Mouse (Mus musculus): ENCODE data around the gene Apob. TPM values are rescaled to one million over a fixed set of nuclear protein-coding genes. Genes with fewer than 3 reads are reported as not detected.
"Not testable (repeated sequence)": the region's sequence is repeated elsewhere in the genome, so short reads cannot be mapped to it uniquely, and the experiment has no call there.

Apob gene
- total RNA-seq, 2 experiments from 2014 or later: 0.08 to 0.13 TPM

DNA sequence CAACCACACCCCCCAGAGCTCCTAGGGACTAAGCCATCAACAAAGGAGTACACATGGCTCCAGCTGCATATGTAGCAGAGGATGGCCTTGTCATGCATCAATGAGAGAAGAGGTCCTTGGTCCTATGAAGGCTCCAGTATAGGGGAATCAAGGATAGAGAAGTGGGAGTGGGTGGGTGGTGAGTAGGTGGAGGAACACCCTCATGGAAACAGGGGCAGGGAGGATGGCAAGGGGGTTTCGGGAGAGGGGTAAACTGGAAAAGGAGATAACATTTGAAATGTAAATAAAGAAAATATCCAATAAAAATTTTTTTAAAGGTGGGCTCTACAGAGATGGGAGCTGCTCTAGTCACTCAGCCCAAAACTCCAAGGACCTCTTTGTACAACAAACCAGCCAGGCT is 53.7 kb downstream of the Apob start:
- DNase-seq (ENCODE audit: extremely low spot score in 1 of 2, low spot score in 2 of 2); intact Hi-C loops (cut with DNase I): not testable (repeated sequence)

- intact Hi-C loops (cut with DNase I): no loop called here
- DNase-seq (ENCODE audit: extremely low spot score in 1 of 2, low spot score in 2 of 2): no peak
These were observed 54.3 kb downstream of the Apob start for GRCm38 (mm10) chr12:8031595-8032358.

- DNase-seq (ENCODE audit: extremely low spot score in 1 of 2, low spot score in 2 of 2): no peak
- intact Hi-C loops (cut with DNase I): no loop called here
These were observed 54.9 kb downstream of the Apob start for GRCm38 (mm10) chr12:8032359-8032755.

- intact Hi-C loops (cut with DNase I): no loop called here
- DNase-seq (ENCODE audit: extremely low spot score in 1 of 2, low spot score in 2 of 2): no peak
These were observed 60.8 kb downstream of the Apob start for GRCm38 (mm10) chr12:8038081-8038730.

DNA sequence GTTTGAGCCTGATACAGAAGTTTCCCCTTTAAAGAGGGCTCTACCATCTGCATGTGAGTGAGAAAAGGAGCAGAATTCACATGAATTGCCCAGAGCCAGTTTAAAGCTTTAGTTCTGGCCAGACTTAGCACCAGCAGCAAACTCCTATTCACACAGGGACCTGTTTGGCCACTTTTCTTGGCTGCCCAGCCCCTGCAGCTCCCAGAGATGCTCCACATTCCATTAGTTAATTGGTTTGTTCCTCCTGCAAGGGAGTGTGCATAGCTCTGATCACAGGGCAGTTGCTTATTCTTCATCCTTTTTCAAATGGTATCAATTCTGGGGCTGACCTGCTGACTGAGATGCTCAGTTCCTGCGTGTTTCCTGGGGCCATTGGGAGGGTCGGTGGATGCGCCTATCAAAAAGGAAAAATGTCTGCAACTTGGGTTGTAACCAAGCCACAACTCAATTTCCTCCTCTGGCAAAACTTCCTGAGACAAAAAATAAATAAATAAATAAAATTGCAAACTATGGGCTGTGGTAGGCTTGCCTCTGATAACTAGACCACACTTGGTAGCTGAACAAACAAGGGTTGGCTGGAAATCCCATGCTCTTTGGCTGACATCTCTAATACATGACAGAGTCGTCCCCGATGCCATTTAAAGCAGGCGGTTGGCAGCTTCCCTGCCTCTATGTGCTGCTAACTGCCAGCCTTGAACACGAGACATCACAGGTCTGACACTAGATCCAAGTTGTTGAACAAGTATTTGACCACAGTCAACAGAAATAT is 65.4 kb downstream of the Apob start:
- intact Hi-C loops (cut with DNase I): no loop called here
- no peak for DNase-seq (ENCODE audit: extremely low spot score in 1 of 2, low spot score in 2 of 2)

- no peak for DNase-seq (ENCODE audit: extremely low spot score in 1 of 2, low spot score in 2 of 2)
These were observed 69.6 kb downstream of the Apob start for GRCm38 (mm10) chr12:8047046-8047445.

GRCm38 (mm10) chr12:8047789-8048309 is 70.4 kb downstream of the Apob start:
- intact Hi-C loops (cut with DNase I): no loop called here
- no peak for DNase-seq (ENCODE audit: extremely low spot score in 1 of 2, low spot score in 2 of 2)

More at GRCm38 (mm10) chr12:8047046-8047445, 69.6 kb downstream of the Apob start:
- intact Hi-C loops (cut with DNase I): no loop called here

GRCm38 (mm10) chr12:8056001-8056640 is 78.7 kb downstream of the Apob start:
- DNase-seq (ENCODE audit: extremely low spot score in 1 of 2, low spot score in 2 of 2): no peak
- intact Hi-C loops (cut with DNase I): no loop called here

DNA sequence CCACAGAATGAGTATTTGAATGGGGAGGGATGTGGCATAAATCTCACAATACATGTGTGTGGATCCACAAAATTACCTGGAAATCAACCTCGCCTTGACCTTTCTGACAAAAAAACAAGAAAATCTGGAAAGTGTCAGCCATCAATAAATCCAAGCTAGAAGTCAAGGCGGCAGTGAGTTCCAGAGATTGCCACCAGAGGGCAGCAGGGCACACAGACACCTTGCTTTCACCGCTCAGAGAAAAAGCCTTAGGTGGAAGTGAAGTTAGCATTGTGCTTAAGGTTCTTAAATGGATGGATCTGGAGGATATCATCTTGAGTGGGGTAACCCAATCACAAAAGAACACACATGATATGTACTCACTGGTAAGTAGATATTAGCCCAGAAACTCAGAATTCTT is 82.1 kb downstream of the Apob start:
- intact Hi-C loops (cut with DNase I): no loop called here
- DNase-seq (ENCODE audit: extremely low spot score in 1 of 2, low spot score in 2 of 2): peak; percentile 40 to 52

- DNase-seq (ENCODE audit: extremely low spot score in 1 of 2, low spot score in 2 of 2): no peak
- intact Hi-C loops (cut with DNase I): no loop called here
These were observed 86.1 kb downstream of the Apob start for GRCm38 (mm10) chr12:8063363-8064065.

Other genes with a start within 250 kb of the Apob start
- gene Ldah, start 230.5 kb downstream of the Apob start, total RNA-seq (2021): 10 to 100 TPM; 37.5 to 43.8 TPM